Mouse (Mus musculus): Measurements from ENCODE around the gene Mapre3.

DNA sequence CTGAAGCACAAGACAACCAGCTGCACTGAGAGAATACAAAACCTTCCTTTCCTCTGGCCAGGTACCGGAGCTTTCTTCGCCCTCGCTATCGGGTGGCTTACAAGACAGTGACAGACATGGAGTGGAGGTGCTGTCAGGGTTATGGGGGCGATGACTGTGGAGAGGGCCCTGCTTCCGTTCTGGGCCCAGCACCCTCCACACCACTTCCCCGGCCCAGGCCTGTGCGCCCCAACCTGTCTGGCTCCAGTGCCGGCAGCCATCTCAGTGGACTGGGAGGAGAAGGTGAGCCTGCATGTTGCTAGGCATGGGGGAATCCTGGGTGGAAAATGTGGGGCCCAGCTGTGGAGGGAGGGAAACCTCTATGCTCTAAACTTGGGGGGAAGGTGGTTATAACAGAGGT is 101.0 kb downstream of the Mapre3 start:
- TF ChIP-seq CTCF (IDR thresholded peaks at IDR 0.05; ENCODE audit: low read depth) (no peak), EP300 (optimal IDR thresholded peaks at IDR 0.05) (no peak)

All from stomach, postnatal 0 days (tissue).